Mouse (Mus musculus) A20 (cell line): ENCODE data around the gene Gga1.
"Not testable (repeated sequence)": the region's sequence is repeated elsewhere in the genome, so short reads cannot be mapped to it uniquely, and the experiment has no call there.

ENCODE experiments used
- DNase-seq: peaks from one replicate; pipeline ENCODE4 v3.0.0-alpha.2; 2011; ENCODE audit warnings: low read depth, low spot score

Gga1 gene

GRCm38 (mm10) chr15:78845321-78845720 lies 31.7 kb upstream of the Gga1 start:
- no peak for DNase-seq

DNA sequence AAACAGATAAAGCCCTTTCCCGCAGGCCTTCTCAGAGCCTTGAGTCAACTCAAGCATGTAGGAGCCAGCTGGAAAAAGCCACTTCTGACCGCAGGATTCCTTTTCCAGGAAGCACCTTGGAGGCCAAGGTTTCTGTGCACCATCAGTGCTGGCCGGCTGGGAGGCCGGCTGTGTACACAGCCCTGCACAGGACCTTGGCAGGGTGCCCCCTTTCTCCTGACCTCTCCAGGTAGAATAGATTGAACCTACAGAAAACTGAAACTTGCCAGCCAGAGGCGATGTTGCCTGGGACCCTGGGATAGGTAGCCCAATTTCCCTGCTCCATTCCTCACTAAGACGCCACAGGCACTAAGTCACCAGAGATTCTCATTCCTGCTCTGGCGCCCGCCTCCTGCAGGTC lies 31.1 kb upstream of the Gga1 start:
- no peak for DNase-seq

DNA sequence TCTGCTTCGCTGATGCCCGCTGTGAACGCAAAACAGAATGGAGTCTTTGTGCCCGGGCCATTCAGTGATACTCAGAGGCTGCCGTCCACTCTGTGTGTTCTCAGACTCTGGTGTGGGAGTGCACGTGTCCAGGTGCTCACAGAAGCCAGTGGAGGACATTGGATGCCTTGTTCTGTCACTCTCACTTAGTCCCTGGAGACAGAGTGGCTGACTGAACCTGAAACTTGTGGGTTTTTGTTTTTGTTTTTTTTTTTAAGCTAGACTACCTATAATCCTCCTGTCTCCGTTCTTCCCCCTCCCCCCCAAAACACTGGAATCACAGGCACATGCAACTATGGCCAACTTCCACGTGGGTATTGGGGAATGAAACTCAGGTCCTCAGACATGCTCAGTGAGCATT lies 30.6 kb upstream of the Gga1 start:
- peak; percentile 19 for DNase-seq

GRCm38 (mm10) chr15:78846805-78847204 lies 30.2 kb upstream of the Gga1 start:
- not testable (repeated sequence) for DNase-seq

GRCm38 (mm10) chr15:78848467-78848866 lies 28.5 kb upstream of the Gga1 start:
- peak; percentile 77 for DNase-seq

DNA sequence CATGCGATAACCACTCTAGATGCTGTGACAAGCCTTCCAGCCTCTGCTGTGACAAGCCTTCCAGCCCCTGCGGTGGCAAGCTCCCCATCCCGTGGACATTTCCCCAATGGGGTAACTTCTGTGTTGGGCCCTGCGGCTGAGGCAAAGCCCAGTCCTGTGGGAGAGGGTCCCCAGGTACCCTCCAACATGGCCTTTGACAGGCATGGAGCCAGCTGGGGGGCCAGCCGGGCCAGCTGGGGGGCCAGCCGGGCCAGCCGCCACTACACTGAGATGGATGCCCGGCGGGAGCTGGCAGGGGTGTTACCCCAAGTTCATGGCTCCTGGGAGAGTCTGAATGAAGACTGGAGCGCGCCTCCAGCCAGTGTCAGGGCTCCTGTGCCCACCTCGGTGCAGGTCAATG lies 27.5 kb upstream of the Gga1 start:
- DNase-seq, result no peak

DNA sequence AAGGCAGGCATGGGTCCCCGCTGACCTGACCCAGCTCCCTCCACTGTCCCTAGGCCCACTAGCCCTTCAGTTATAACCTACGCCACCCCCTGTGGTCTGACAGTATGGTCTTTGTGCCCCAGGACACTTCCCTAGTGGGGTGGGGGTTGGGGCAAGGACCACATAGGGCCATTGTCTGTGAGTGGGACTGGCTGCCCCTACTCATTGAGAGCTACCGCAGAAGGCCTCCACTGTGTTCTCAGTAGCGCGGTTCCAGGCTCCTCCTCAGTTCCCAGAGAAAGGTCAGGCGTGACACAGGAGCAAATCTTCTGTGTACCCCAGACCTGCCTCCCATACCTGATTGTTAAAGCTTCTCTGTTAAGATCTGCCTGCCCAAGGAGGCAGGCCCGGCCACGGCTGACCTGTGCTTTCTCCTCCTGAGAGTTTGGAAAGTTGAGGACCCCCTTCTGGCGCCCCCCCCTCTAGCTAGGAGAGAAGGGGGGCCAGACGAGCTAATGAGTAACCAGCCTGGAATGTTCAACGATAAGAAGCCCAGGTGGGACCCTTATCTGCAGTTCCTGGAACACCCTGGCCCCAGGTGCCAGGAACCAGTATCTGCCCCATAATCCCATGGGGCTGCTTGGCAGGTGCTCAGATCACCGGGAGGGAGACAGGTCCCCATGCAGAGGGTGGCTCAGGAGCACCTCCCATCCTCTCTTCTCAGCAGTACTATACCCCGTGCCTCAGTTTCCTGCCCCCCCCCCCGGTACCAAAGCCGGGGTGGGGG lies 26.7 kb upstream of the Gga1 start:
- no peak for DNase-seq

DNA sequence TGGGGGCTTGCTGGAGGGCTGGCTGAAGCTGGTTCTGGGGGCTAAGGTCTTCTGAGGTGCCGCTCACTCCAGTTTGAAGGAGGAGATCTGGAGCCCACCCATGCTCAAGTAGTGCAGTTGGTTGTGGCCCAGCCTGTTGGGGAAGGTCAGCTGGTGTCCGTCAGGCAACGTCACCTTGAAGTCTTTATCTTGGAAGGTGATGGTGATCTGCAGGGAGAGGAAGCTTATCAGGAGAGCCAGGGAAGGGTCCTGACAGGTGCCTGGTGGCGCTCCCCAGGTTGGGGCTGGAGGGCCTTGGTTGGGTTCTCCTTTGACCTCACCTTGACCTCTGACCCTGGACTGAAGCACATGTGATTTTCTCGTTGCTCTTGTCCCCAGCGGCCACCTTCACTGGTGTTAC lies 26.0 kb upstream of the Gga1 start:
- no peak for DNase-seq

DNA sequence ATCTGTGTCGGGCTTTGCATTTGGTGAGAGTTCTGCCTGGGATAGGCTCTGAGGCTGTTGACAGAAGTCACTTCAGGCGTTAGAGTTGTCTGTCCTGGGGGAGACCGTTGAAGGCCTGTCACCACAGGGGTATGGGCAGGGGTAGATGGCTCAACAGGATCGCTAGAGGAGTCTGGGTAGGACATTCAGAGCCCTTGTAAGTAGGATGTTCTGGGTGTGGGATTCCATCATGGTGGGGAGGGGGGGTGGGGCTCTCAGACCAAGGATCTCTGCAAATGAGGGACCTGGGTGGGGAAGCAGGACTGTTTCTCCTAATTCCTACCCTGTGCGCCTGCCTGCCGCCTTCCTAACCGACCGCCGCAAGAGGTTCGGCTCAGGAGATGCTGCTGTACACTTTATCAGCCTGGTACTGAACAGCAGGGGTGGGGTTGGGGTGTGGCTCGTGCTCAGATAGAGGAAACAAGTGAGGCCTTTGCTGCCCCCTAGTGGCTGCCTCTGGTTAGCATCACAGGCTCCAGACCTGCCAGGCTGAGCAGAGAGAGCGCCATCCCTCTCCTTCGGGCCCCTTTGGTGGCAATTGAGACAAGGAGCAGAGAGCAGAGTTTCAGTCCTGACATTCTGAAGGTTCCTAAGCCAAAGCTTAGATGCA lies 25.4 kb upstream of the Gga1 start:
- peak; percentile 82 for DNase-seq

- no peak for DNase-seq
Observed at GRCm38 (mm10) chr15:78855303-78855965, 21.6 kb upstream of the Gga1 start, which contains the start of gene Lgals2. Lgals2 (minus strand) TSS chr15:78855529.

- DNase-seq, result no peak
Observed at GRCm38 (mm10) chr15:78857009-78857408, 20.0 kb upstream of the Gga1 start.

GRCm38 (mm10) chr15:78859311-78859710 lies 17.7 kb upstream of the Gga1 start:
- DNase-seq, result no peak

GRCm38 (mm10) chr15:78859714-78860113 lies 17.3 kb upstream of the Gga1 start:
- DNase-seq, result no peak

DNA sequence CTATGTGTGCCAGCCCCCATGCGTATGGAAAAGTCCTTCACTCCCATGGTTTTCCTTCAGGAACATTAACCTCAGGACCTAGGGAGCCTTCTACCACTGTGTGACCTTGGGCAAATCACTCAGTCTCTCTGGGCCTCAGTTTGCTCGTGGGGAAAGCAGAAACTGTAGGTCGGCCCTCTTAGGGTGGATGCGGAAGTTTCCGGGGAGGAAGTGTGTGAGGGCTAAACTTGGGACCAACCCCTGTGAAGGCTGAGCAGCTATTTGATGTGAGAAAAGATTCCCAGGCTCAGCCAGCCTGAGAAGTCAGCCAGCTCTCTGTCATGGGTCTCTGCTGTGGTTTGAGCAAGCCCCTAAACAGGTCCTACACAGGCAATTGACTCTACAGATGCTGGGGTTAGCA lies 14.7 kb upstream of the Gga1 start:
- DNase-seq, result no peak

- DNase-seq, result no peak
Observed at GRCm38 (mm10) chr15:78863154-78863553, 13.8 kb upstream of the Gga1 start.

GRCm38 (mm10) chr15:78863852-78864253 lies 13.1 kb upstream of the Gga1 start:
- no peak for DNase-seq

DNA sequence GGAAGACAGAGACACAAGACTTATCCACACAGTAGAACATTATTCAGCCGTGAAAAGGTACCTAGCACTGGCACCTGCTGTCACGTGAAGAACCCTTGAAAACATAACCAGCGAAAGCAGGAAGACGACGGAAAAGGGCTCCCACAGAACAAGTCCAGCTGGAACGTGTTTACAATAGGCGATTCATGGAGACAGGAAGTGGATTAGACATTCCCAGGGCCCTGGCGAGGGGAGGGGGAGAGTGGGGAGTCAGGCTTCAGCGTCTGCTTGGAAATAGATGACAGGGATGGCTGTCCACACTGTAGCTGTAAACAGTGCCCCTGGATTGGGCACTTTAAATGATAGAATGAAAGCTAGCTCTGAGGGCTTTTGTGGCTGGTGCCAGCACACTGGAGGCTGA lies 8.6 kb upstream of the Gga1 start:
- no peak for DNase-seq

- no peak for DNase-seq
Observed at GRCm38 (mm10) chr15:78868826-78869233, 8.2 kb upstream of the Gga1 start.

GRCm38 (mm10) chr15:78869775-78870174 lies 7.2 kb upstream of the Gga1 start:
- DNase-seq, result peak; percentile 76

GRCm38 (mm10) chr15:78872021-78872608 lies 4.9 kb upstream of the Gga1 start:
- no peak for DNase-seq

- peak; percentile 14 for DNase-seq
Observed at GRCm38 (mm10) chr15:78873803-78874435, 3.1 kb upstream of the Gga1 start.

DNA sequence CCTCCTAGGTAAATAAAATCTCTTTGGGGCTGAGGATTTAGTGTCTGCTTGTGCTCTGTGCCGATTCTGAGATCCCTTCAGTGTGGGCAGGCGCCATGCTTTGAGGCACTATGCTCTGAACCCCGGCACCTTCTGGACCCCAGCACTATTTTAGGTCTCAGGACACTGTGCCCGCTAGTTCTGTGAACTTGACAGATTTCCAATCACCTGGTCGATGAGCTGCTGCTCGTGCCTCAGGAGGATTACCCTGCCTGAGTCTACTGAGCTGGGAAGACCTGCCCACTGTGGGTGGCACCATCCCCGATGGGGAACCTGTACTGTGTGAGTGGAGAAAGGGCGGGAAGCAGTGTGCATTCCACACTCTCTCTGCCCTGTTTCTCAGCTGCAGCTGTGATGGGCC lies 2.0 kb upstream of the Gga1 start:
- no peak for DNase-seq
